Mouse (Mus musculus): ENCODE measurements around the gene Sebox.

DNA sequence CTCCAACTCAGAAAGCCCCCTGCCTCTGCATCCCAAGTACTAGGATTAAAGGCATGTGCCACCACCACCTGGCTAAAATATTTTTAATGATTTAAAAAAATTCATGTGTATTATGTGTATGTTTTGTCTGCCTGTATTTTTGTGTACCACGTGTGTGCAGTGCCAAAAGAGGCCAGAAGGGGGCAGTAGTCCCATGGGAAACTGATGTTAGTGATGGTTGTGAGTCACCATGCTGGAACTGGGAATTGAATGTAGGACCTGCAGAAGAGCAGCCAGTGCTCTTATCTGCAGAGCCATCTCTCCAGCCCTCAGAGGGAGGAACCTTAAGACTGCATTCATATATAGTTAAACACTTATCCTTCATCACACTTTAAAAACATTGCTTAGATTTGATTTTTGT, 41.4 kb upstream of the Sebox start:
- TF ChIP-seq CTCF (IDR thresholded peaks at IDR 0.05; ENCODE audit: low read depth, low read length): no peak
- no peak for TF ChIP-seq POLR2A (IDR thresholded peaks at IDR 0.05; ENCODE audit: insufficient read depth, low read length)
- no peak for TF ChIP-seq EP300 (IDR thresholded peaks at IDR 0.05; ENCODE audit: insufficient read depth, low read depth, low read length)
